Mouse (Mus musculus) MEL (cell line): Measurements from ENCODE around the gene Bzw2.

Experiments used
- CTCF ChIP-seq, 3 experiments: IDR thresholded peaks in 2 of 3; conservative IDR thresholded peaks in 1 of 3; 2 replicates each; pipeline ENCODE4 v1.5.1; 2011 to 2012; ENCODE audit warnings: low read length in 3 of 3, low read depth in 2 of 3, mild to moderate bottlenecking in 2 of 3, improper control_type of control experiment in 1 of 3, inconsistent platforms in 1 of 3, mixed read lengths in 1 of 3, moderate library complexity in 1 of 3; ENCODE audit not compliant: control insufficient read depth in 1 of 3, insufficient read depth in 1 of 3, poor library complexity in 1 of 3, severe bottlenecking in 1 of 3
- EP300 ChIP-seq, 2 experiments: IDR thresholded peaks; 2 replicates each; pipeline ENCODE4 v1.6.1; 2011; ENCODE audit warnings: improper control_type of control experiment in 2 of 2, low read length in 2 of 2, low read depth in 1 of 2, mild to moderate bottlenecking in 1 of 2
- HCFC1 ChIP-seq: IDR thresholded peaks from 2 replicates; pipeline ENCODE4 v1.6.1; 2012; ENCODE audit warnings: low read depth, mild to moderate bottlenecking, inconsistent platforms, low read length, improper control_type of control experiment, moderate library complexity
- MAX ChIP-seq: IDR thresholded peaks from 2 replicates; pipeline ENCODE4 v1.6.1; 2011; ENCODE audit warnings: low read length, improper control_type of control experiment
- USF1 ChIP-seq: IDR thresholded peaks from 2 replicates; pipeline ENCODE4 v1.6.1; 2014; ENCODE audit warnings: low read depth, mild to moderate bottlenecking, inconsistent platforms, low read length, improper control_type of control experiment, moderate library complexity

DNA sequence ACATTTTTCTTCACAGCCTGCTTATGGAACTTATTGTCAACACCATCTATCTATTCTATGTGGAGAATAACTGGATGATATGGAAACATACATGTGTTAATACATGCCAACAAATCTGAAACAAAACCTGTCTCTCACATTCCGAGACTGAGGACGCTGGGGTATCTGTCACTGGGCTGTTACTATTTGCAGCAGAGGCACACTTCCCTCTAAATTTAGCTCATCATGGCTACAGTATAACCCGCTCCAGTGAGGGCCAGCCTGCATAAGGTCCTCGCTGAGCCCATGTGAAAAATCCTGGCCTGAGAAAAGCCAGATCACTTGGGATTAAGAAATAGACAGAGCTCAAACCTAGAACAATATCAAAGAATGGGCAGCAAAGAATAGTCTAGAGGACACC is 20.7 kb downstream of the Bzw2 start:
- TF ChIP-seq HCFC1 (no peak), USF1 (no peak), MAX (no peak), CTCF (IDR thresholded peaks at IDR 0.05 in 2 of 3, conservative IDR thresholded peaks at IDR 0.05 in 1 of 3; ENCODE audit: control insufficient read depth in 1 of 3, insufficient read depth in 1 of 3, low read depth in 2 of 3, low read length in 3 of 3, poor library complexity in 1 of 3, severe bottlenecking in 1 of 3) (no peak), EP300 (IDR thresholded peaks at IDR 0.05; ENCODE audit: low read depth in 1 of 2, low read length in 2 of 2) (no peak)
